Mouse (Mus musculus): ENCODE data around the gene Arf3.

- no peak for TF ChIP-seq CTCF (IDR thresholded peaks at IDR 0.05; ENCODE audit: low read depth)
- no peak for TF ChIP-seq EP300 (IDR thresholded peaks at IDR 0.05; ENCODE audit: low read depth)
Measured at GRCm38 (mm10) chr15:98798903-98799302, 35.9 kb upstream of the Arf3 start.
